Mouse (Mus musculus): ENCODE results near the gene Hprt.

DNA sequence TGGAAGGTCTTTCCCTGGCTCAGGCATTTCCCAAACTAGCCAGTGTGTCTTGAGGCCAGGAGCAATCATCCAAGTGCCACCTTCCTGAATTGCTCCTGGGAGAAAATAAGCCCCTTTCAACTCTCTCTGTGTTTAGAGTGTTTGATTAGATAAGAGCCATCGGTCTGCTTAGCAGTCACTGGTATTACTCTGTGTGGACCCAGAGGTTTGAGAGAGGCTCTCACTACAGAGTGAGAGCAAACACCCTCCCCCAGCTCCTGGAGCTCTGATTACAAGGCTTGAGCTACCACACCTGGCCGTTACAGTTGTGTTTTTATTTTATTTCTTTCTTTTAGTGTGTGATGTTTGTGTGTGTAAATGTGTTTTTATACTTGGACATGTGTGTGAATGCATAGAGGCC, 59.0 kb downstream of the Hprt start:
- TF ChIP-seq CTCF (IDR thresholded peaks at IDR 0.05) (no peak), EP300 (IDR thresholded peaks at IDR 0.05) (no peak)

Measured in lung, postnatal 0 days (tissue).